Mouse (Mus musculus): ENCODE results near the gene Tmem132a.

GRCm38 (mm10) chr19:10856520-10856919 lies 13.2 kb downstream of the Tmem132a start:
- TF ChIP-seq EP300 (IDR thresholded peaks at IDR 0.05; ENCODE audit: insufficient read depth, low read depth, low read length), result no peak
- TF ChIP-seq CTCF (IDR thresholded peaks at IDR 0.05; ENCODE audit: low read depth, low read length), result no peak

Data from ES-Bruce4 (cell line).